Mouse (Mus musculus): ENCODE data around the gene Olfr281. TPM values are rescaled to one million over a fixed set of nuclear protein-coding genes. Genes with fewer than 3 reads are reported as not detected.

The Olfr281 gene
- total RNA-seq, 4 experiments from 2014 or later = not detected

DNA sequence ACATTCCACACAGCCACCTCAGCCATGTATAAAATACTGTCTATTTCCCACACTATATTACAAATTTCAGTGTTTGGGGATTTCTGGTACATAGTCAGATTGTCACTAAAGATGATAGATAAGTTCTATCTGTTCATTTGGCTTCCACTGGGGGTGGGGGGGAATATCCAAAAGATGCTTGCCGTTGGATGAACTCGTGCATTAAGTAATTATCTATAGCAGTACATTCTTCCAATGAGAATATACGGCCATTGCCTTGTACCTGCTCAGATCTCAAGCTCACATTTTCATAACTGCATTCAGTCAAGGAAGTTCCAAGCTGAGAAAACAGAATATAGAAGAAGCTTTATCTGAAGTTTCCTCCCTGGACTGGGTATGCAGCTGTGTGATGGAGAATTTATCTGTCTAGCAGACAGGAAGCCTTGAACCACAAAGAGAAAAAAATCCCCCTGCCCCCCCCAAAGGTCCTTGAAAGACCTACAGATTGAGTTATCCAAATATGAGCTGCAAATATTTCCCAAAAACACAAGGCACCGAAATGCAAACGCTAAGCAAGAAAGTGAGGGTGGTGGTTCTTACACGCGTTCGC is 34.1 kb downstream of the Olfr281 start:
- no peak for DNase-seq

DNA sequence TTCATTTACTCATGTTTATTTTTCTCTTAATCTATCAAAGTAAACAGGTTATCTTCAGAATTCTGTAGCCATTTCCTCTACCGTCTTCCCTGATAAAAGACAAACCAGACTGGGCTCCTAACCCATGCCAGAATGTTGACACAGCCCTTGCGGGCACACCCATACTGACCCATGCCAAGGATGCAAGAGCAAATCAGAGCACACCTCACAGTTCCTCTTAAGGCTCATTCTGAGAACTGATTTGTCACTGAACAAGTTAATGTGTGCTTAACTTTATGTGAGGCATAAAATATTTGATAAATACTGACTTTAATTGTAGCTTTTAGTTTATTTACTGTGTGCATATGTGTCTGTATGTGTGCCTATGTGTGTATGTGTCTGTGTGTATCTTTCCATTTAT is 38.9 kb downstream of the Olfr281 start:
- DNase-seq = no peak

- no peak for DNase-seq
Measured at GRCm38 (mm10) chr15:98492102-98492501, 39.7 kb downstream of the Olfr281 start, which contains the start of gene Olfr279. Olfr279 (plus strand) TSS chr15:98492402.

- no peak for DNase-seq
Measured at GRCm38 (mm10) chr15:98497631-98498030, 45.2 kb downstream of the Olfr281 start.

- DNase-seq = no peak
Measured at GRCm38 (mm10) chr15:98503317-98503716, 50.9 kb downstream of the Olfr281 start.

DNA sequence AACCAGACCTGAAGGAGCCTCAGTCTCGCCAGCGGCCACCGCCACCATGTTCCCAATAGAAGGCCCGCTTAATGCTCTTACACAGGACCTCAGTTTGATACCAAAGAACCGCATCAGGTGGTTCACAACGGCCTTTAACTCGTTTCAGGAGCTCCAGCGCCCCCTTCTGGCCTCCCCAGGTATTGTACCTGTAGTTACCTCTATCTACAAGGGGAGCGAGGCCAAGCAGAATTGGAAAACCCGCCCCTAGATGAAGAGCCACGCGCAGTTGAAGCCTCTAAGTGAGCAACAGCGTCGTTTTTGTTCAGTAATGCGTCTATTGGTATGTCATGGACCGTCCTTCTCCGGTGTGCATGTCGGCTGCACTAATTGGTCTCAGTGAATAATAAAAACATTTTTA is 52.1 kb downstream of the Olfr281 start:
- no peak for DNase-seq

DNA sequence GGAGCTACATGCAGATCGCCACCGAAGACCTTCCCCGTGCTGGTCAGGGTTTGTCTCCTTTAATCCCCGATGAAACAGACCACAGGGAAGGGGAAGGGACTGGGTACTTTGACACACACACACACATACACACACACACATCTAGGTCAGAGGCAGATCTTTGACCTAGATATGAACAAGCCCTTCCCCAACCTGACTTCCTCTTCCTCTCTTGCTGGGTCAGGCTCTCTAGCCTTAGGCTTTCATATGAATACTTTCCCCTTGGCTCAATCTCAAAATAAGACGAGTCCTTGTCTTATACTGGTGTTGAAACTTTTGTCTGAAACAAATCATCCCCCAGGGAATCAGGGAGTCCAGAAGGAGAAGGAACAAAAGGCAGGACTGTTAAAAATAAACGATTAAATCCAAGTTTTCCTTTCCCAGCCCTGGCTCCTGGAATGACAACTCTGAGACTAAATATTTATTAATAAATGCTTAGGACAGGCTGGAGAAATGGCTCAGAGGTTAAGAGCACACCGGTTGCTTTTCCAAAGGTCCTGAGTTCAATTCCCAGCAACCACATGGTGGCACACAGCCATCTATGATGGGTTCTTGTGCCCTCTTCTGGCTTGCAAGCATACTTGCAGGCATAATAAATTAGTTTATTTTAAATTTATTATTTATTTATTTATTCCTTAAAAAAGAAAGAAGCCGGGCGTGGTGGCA is 54.0 kb downstream of the Olfr281 start:
- no peak for DNase-seq

GRCm38 (mm10) chr15:98507321-98507720 is 54.9 kb downstream of the Olfr281 start:
- DNase-seq = no peak

- no peak for DNase-seq
Measured at GRCm38 (mm10) chr15:98509387-98509786, 57.0 kb downstream of the Olfr281 start.

Other genes starting within 250 kb of the Olfr281 start
- gene Gm44579, start 231.6 kb upstream of the Olfr281 start, total RNA-seq (2022) = not detected
- under 1 TPM in 1 of 4 experiments, not detected in 3; 0.38 TPM for gene Olfr287, start 231.5 kb upstream of the Olfr281 start, total RNA-seq (2022)
- gene Olfr286, start 218.1 kb upstream of the Olfr281 start, total RNA-seq (2022) = not detected
- not detected for gene H1fnt, start 195.3 kb upstream of the Olfr281 start, total RNA-seq (2022)
- gene Zfp641, start 156.4 kb upstream of the Olfr281 start, total RNA-seq (2022) = 1 to 10 TPM; 3.9 to 7.8 (median 6.5) TPM
- not detected for gene Olfr285, start 135.2 kb upstream of the Olfr281 start, total RNA-seq (2022)
- not detected for gene Olfr284, start 111.6 kb upstream of the Olfr281 start, total RNA-seq (2022)
- not detected for gene Olfr283, start 71.6 kb upstream of the Olfr281 start, total RNA-seq (2022)
- not detected for gene Olfr282, start 21.4 kb upstream of the Olfr281 start, total RNA-seq (2022)
- not detected for gene OR5BS1P, start 17.3 kb downstream of the Olfr281 start, total RNA-seq (2022)
- not detected for gene Lalba, start 30.1 kb downstream of the Olfr281 start, total RNA-seq (2022)
- not detected for gene Olfr279, start 39.8 kb downstream of the Olfr281 start, total RNA-seq (2022)
- gene Kansl2, start 81.7 kb downstream of the Olfr281 start, total RNA-seq (2022) = 100 to 1,000 TPM in 2 of 4 experiments, 10 to 100 TPM in 2; 89.8 to 123 (median 106) TPM
- 10 to 100 TPM; 45.2 to 56.6 (median 46.5) TPM for gene Ccnt1, start 118.3 kb downstream of the Olfr281 start, total RNA-seq (2022)
- not detected for gene 4930415O20Rik, start 118.4 kb downstream of the Olfr281 start, total RNA-seq (2022)
- 10 to 100 TPM; 35.2 to 66.9 (median 56.7) TPM for gene Adcy6, start 157.5 kb downstream of the Olfr281 start, total RNA-seq (2022)
- gene Cacnb3, start 178.3 kb downstream of the Olfr281 start, total RNA-seq (2022) = 10 to 100 TPM; 13.4 to 19.6 (median 15.7) TPM
- gene Ddx23, start 210.3 kb downstream of the Olfr281 start, total RNA-seq (2022) = 100 to 1,000 TPM in 1 of 4 experiments, 10 to 100 TPM in 3; 68.9 to 100 (median 85.6) TPM
- 1 to 10 TPM; 2.5 to 9.7 (median 4.0) TPM for gene Rnd1, start 224.9 kb downstream of the Olfr281 start, total RNA-seq (2022)

Data from adrenal gland, adult 8-10 months (tissue).